Mouse (Mus musculus): ENCODE results near the gene Cirbp.

The Cirbp gene

GRCm38 (mm10) chr10:80150226-80151210 lies 15.3 kb upstream of the Cirbp start:
- DNase-seq (ENCODE audit: low read depth): peak; percentile 53

GRCm38 (mm10) chr10:80151211-80152034 lies 14.4 kb upstream of the Cirbp start:
- peak; percentile 87 for DNase-seq (ENCODE audit: low read depth)

GRCm38 (mm10) chr10:80152071-80152872 lies 13.5 kb upstream of the Cirbp start:
- DNase-seq (ENCODE audit: low read depth): no peak

- peak; percentile 73 for DNase-seq (ENCODE audit: low read depth)
These were observed 12.9 kb upstream of the Cirbp start for GRCm38 (mm10) chr10:80152873-80153260.

GRCm38 (mm10) chr10:80153713-80154112 lies 12.1 kb upstream of the Cirbp start:
- no peak for DNase-seq (ENCODE audit: low read depth)

- DNase-seq (ENCODE audit: low read depth): no peak
These were observed 11.4 kb upstream of the Cirbp start for GRCm38 (mm10) chr10:80154384-80154783.

- no peak for DNase-seq (ENCODE audit: low read depth)
These were observed 10.5 kb upstream of the Cirbp start for GRCm38 (mm10) chr10:80155277-80155676.

- DNase-seq (ENCODE audit: low read depth): peak; percentile 57
These were observed 9.6 kb upstream of the Cirbp start for GRCm38 (mm10) chr10:80156002-80156751.

- DNase-seq (ENCODE audit: low read depth): no peak
These were observed 9.1 kb upstream of the Cirbp start for GRCm38 (mm10) chr10:80156752-80157053.

GRCm38 (mm10) chr10:80157141-80157929 lies 8.4 kb upstream of the Cirbp start:
- DNase-seq (ENCODE audit: low read depth): no peak

GRCm38 (mm10) chr10:80158307-80158986 lies 7.3 kb upstream of the Cirbp start:
- peak; percentile 85 for DNase-seq (ENCODE audit: low read depth)

- peak; percentile 56 for DNase-seq (ENCODE audit: low read depth)
These were observed 6.7 kb upstream of the Cirbp start for GRCm38 (mm10) chr10:80159021-80159560.

GRCm38 (mm10) chr10:80159561-80160454 lies 6.0 kb upstream of the Cirbp start:
- peak; percentile 99 for DNase-seq (ENCODE audit: low read depth)

GRCm38 (mm10) chr10:80160455-80161371 lies 5.1 kb upstream of the Cirbp start:
- DNase-seq (ENCODE audit: low read depth): peak; percentile 90

- DNase-seq (ENCODE audit: low read depth): peak; percentile 79
These were observed 4.1 kb upstream of the Cirbp start for GRCm38 (mm10) chr10:80161522-80162242.

GRCm38 (mm10) chr10:80162243-80162608 lies 3.6 kb upstream of the Cirbp start:
- no peak for DNase-seq (ENCODE audit: low read depth)

Measured in 416B (cell line).